Mouse (Mus musculus): Measurements from ENCODE around the gene Fscn2. TPM values are rescaled to one million over a fixed set of nuclear protein-coding genes. Genes with fewer than 3 reads are reported as not detected.
"Not testable (repeated sequence)": the region's sequence is repeated elsewhere in the genome, so short reads cannot be mapped to it uniquely, and the experiment has no call there.

Fscn2 gene
- total RNA-seq, 2 experiments from 2014 or later = not detected

- ATAC-seq (ENCODE audit: poor library complexity, severe bottlenecking) = no peak
Measured at GRCm38 (mm10) chr11:120345067-120345681, 16.2 kb upstream of the Fscn2 start.

- ATAC-seq (ENCODE audit: poor library complexity, severe bottlenecking) = not testable (repeated sequence)
Measured at GRCm38 (mm10) chr11:120346383-120347034, 14.8 kb upstream of the Fscn2 start.

DNA sequence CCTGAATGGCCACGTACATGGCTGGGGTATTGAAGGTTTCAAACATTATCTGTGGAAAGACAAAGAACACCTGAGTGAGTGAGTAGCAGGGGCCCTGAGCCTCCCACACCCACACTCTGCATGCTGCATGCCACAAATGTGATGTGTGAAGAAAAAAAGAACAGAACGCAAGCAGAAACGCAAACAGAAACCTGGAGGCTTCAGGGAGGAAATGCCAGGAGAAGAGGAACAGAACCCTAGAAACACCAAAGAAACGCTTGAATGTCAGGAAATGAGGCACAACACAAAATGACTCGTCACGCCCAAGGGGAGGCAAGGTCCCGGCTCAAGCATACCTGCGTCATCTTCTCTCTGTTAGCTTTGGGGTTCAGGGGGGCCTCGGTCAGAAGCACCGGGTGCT, 14.0 kb upstream of the Fscn2 start:
- no peak for ATAC-seq (ENCODE audit: poor library complexity, severe bottlenecking)

- peak; percentile 43 for ATAC-seq (ENCODE audit: poor library complexity, severe bottlenecking)
Measured at GRCm38 (mm10) chr11:120347791-120348683, 13.3 kb upstream of the Fscn2 start, which contains the start of gene Actg1. TSS of gene Actg1 (minus strand) at chr11:120348542.

GRCm38 (mm10) chr11:120348684-120349370, 12.5 kb upstream of the Fscn2 start:
- peak; percentile 0; the same call in 1 of the 2 replicates for ATAC-seq (ENCODE audit: poor library complexity, severe bottlenecking)

DNA sequence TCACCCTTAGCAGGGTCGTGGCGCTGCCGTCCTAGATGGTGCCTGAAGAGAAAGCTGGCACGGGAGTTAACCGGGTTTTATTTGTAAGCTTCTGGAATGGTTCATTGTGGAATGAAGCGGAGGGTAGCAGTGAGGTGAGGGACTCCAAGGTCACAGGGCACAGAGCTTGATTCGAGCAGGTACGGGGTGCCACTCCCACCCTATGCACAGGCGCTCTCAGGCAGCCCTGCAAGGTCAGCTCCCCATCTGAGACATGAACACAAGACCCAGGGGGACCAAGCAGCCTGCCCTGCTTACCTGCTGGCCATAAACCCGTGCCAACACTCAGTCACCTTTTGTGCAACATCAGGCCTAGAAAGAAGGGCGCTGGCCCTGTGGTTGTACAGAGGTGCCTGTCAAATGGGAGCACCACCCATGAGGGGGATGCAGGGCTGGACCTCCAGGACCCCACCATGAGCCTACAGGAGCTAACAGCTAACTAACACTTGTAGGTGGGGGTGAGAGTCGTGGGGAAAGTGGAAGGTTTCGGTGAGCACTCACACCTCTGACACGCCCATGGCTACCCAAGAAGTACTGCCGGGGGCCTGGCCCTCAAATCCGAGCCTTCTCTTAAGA, 11.9 kb upstream of the Fscn2 start:
- ATAC-seq (ENCODE audit: poor library complexity, severe bottlenecking) = no peak

DNA sequence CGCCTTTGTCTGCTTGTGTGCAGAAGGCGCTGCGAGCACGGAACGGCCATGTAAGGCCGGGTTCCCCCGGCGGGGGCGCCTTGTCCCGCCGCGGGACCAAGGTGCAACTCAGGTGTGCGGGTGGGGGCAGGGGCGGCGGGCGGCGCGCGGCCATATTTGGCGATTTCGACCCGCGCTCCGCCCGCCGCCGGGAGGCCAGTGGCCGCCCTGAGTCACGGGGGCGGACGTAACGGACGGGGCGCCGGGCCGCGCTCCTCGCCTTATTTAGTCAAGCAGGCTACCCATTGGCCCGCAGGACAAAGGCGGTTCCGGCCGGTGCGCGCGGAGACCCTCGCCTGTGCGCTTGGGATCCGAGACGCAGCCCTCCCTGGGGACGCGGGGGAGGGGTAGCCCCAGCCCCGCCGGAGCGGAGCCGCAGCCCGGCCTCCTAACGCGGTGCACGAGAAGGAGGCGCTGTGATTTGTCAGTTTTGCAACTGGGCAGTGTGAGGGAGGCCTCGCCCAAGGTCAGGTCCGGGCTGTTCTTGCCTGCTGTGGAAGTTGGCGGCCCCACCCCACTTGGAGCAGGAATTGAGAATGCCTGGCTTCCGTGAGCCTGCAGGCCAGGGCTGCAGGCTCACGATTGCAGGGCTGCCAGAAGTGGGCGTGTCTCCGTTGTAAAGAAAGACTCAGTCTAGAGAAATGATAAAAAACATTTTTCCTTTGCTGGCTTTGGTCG, 11.2 kb upstream of the Fscn2 start:
- peak; percentile 39 for ATAC-seq (ENCODE audit: poor library complexity, severe bottlenecking)

GRCm38 (mm10) chr11:120350711-120351110, 10.6 kb upstream of the Fscn2 start:
- no peak for ATAC-seq (ENCODE audit: poor library complexity, severe bottlenecking)

- ATAC-seq (ENCODE audit: poor library complexity, severe bottlenecking) = no peak
Measured at GRCm38 (mm10) chr11:120351250-120352092, 9.9 kb upstream of the Fscn2 start.

DNA sequence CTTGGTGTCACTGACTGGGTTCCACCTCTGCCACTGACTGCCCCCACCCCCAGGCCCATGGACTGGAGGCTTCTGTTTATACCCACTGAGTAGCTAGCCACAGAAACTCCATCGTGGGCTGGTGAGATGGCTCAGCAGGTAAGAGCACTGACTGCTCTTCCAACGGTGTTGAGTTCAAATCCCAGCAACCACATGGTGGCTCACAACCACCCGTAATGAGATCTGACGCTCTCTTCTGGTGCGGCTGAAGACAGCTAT, 9.3 kb upstream of the Fscn2 start:
- ATAC-seq (ENCODE audit: poor library complexity, severe bottlenecking) = not testable (repeated sequence)

DNA sequence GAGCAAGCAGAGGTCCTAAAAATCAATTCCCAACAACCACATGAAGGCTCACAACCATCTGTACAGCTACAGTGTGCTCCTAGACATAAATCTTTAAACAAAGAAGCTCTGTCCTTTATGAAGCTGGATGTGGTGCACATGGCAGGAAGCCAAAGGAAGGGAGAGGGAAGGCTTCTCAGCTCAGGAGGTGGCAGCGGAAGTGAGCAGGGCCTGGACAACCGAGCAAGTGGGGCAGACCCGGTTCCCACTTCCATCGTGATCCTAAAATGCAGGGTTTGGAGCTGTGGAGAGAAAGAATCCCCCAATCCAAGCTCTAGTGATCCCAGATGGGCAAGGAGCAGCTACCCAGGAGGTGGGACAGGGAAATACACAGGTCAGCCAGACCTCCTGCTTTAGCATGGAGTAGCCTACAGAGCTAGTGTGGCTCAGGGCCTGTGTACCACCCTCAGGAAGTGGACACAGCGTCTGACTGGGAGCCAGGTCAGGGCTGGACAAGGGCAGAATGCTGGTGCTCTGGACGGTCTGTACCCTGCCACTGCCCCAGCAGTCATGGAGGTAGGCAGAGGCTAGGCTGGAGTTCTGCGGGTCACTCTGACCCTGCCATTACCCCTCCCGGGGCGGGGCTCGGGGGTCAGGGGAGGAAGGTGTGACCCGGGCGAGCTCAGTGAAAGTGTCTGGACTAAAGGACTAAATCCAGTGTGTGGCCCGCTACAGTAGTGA, 8.6 kb upstream of the Fscn2 start:
- no peak for ATAC-seq (ENCODE audit: poor library complexity, severe bottlenecking)

- ATAC-seq (ENCODE audit: poor library complexity, severe bottlenecking) = peak; percentile 63
Measured at GRCm38 (mm10) chr11:120353500-120354303, 7.6 kb upstream of the Fscn2 start.

DNA sequence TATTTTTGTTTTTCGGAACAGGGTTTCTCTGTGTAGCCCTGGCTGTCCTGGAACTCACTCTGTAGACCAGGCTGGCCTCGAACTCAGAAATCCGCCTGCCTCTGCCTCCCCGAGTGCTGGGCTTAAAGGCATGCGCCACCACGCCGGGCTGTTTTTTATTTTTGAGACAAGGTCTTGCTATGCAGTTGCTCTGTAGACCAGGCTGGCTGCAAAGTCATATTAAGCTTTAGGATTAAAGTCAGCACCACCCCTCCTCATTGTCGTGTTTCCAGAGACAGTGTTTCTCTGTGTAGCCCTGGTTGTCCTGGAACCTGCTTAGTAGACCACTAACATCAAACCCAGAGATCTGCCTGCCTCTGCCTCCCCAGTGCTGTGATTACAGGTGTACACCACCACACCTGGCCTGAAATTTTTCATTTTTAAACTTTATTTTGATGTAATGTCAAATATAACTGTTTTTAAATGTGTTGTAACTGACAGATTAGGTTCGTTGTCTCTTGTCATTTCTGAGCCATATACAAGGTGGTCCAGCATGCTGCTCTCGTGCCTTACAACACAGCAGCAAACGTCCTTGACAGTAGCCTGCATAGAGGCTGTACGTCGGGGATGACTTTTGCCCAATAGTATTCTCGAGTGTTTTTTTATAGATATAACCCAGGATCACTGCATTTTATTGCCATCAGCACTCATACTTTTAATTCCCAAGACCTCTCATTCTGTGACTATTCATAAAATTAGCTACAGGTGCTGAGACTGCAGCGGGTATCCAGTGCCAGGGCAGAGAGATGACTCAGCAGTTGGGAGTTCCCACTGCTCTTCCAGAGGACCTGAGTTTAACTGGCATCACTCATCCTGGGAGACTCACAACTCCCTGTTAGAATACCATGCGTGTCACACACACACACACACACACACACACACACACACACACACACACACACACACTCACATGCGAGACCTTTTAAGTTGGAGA, 6.7 kb upstream of the Fscn2 start:
- ATAC-seq (ENCODE audit: poor library complexity, severe bottlenecking) = no peak

- no peak for ATAC-seq (ENCODE audit: poor library complexity, severe bottlenecking)
Measured at GRCm38 (mm10) chr11:120355277-120356039, 5.9 kb upstream of the Fscn2 start.

DNA sequence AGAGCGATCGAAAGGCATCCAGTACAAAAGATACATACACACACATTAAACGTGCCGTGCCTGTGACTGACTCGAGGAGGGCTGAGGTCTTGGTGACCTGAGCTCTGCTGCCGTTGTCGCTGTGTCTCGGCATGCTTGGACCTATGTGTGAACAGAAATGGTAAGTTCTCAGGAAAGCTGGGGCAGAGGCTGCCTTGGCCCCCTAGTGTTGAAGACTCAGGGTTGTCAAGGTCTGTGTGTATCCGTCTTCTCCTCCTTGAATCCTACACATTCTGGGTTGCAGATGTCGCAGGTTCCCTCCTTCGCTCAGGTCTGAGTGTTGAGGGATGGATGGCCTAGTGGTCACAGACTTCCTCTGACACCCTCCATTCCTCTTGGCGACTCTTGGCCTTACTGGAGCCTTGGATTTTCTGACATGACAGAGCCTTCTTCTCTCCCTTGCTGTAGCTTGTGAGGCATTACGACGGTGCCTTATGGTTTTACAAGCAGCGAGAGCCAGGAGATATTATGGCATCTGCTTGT, 5.0 kb upstream of the Fscn2 start:
- no peak for ATAC-seq (ENCODE audit: poor library complexity, severe bottlenecking)

DNA sequence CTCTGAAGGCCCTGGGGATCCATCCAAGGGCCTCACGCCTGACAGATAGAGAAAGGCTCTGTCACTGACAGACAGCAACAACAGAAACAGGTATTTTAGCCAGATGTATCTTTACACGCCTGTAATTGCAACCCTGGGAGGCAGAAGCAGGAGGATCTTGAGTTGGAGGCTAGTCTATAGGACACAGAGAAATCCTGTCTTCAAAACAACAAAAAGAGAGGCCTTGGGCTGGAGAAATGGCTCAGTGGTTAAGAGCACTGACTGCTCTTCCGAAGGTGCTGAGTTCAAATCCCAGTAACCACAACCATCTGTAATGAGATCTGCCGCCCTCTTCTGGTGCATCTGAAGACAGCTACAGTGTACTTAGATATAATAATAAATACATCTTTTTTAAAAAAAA, 4.4 kb upstream of the Fscn2 start:
- ATAC-seq (ENCODE audit: poor library complexity, severe bottlenecking) = no peak
